Mouse (Mus musculus) heart, adult 11 months (tissue): ENCODE results near the gene Lrrn2.

Experiments used
- DNase-seq: peaks from one replicate; pipeline ENCODE4 v3.0.0; 2022

The Lrrn2 gene

GRCm38 (mm10) chr1:132886626-132887025 lies 6.6 kb downstream of the Lrrn2 start:
- DNase-seq: no peak

GRCm38 (mm10) chr1:132888811-132889210 lies 8.7 kb downstream of the Lrrn2 start:
- no peak for DNase-seq

GRCm38 (mm10) chr1:132890161-132890794 lies 10.2 kb downstream of the Lrrn2 start:
- no peak for DNase-seq

DNA sequence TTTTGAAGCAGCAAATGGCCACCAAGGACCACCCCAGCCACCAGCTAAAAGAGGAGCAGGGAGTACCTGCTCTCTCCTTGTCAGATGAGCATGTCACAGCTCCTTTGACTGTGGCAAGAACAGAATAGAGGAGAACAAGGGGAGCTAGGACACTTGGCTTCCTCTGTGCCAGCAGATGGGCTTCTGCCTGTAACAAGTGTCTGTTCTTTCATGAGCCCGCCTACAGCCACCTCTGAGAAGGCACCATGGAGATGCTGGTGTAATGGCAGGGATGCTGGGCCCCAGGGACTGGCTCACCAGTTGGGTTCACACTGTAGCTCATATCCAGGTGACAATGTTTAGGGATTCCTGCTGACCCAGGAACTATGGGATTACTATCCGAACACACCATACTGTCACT lies 12.0 kb downstream of the Lrrn2 start:
- no peak for DNase-seq

GRCm38 (mm10) chr1:132893311-132894077 lies 13.4 kb downstream of the Lrrn2 start:
- peak; percentile 94 for DNase-seq

GRCm38 (mm10) chr1:132899029-132899428 lies 19.0 kb downstream of the Lrrn2 start:
- no peak for DNase-seq

DNA sequence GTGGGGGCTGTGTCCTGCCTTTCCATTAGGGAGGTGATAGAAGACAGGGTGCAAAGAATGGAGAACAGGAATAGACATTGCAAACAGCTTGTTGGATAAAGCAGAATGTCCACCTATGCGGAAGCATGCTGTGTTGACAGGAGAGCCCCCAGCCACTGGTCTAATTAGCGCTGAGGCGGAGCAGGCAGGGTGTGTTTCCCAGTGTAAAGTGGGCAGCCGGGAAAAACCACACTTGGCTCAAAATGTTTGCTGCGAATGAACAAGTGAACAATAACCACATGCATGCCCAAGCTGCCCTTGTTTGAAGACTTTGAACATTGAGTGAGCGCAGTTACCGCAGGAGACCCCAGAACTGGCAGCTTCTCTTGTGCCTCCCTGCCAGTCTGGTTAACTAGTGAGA lies 19.6 kb downstream of the Lrrn2 start:
- DNase-seq: no peak

GRCm38 (mm10) chr1:132900945-132901344 lies 20.9 kb downstream of the Lrrn2 start:
- DNase-seq: no peak

- no peak for DNase-seq
Measured at GRCm38 (mm10) chr1:132903519-132903918, 23.4 kb downstream of the Lrrn2 start.

DNA sequence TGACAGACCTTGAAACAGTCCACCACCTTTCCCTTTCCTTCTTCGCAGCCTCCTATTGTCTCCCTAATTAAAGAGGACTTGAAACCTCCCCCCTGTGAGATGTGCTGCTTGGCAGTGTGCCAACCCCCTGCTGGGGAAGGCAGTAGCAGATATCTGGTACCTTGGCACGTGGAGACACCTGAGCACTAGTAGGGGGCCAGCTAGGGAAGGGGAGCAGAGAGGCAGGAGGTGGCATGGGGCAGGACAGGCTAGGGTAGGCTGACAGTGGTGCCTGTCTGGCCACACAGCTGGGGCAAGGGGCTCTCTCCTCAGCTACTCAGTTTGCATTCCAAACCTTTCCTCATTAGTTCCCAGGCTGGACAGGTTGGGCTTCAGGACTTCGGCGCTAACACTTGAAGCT lies 29.0 kb downstream of the Lrrn2 start:
- no peak for DNase-seq

GRCm38 (mm10) chr1:132909951-132910350 lies 29.9 kb downstream of the Lrrn2 start:
- no peak for DNase-seq

DNA sequence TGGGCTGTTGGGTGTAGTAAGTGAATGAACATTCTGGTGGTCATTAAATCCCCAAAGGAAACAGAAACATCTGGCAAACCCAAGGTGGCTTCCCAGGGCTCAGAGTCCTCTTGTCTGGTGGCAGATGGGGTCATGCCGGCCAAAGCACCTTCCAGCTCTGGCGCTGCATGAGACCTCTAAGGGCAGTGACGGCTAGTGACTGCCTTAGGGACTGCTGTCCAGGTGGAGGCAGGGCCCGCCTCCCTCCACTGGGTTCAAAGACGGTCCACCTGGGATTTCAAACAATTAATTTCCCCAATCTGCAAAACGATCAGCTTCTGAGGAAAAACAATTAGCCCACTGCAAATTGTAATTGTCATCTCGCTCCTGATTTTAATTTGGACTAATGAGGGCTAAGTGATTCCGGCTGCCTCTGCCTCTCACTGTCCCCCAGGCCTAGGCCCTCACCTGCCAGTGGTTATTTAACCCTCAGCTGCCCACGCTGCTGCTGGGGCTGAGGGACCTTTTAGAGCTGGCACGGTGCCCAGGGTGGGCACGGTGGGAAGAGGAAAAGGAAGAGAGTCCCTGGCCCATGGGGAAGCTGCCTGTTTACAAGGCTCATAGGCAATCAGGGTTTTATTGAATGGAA lies 30.5 kb downstream of the Lrrn2 start:
- no peak for DNase-seq

- no peak for DNase-seq
Measured at GRCm38 (mm10) chr1:132915849-132916493, 35.9 kb downstream of the Lrrn2 start.

GRCm38 (mm10) chr1:132917554-132917953 lies 37.5 kb downstream of the Lrrn2 start:
- DNase-seq: no peak

DNA sequence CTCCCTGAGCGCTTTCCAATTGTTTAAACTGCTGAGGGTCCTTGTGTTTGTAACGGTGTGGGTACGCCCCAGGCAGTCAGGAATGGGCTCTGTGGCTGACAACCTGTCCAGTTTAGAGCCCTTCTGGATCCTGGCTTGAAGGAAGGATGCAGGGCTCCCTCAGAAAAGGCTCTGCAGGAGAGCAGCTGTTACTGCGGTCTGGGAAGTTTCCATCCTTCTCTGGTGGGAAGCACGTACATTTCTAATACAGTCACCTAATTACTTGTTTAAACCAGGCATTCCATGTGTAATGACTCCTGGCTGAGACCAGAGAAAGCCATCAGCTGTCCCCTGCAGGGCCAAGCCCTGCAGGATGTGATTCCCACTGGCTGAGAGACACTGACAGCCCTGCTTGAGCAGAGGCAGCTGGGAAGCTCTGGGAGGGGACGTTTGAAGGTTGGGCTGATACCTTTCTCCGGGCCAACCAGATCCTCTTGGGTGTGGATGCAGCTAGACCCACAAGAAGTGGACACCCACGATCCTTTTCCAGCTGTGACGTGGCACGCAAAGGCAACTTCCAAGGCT lies 38.1 kb downstream of the Lrrn2 start:
- DNase-seq: no peak

DNA sequence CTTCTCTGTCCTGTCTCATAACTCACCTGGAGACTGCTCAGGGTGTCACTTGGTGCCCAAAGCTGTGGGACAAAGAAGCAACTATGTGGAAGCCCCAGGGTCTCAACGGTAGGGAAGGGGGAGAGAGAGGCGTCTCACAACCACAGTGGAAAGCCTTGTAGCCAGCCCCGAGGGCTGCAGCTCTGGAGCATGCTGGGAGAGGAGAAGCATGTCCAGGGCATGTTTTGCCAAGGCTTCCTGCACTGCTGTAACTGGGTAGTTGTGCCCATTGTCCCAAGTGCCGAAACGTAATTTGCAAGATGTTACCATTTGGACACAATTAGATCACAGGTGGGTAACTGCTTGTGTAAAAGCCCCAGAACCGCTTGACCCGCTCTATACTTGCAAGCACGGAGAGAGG lies 39.2 kb downstream of the Lrrn2 start:
- DNase-seq: no peak

DNA sequence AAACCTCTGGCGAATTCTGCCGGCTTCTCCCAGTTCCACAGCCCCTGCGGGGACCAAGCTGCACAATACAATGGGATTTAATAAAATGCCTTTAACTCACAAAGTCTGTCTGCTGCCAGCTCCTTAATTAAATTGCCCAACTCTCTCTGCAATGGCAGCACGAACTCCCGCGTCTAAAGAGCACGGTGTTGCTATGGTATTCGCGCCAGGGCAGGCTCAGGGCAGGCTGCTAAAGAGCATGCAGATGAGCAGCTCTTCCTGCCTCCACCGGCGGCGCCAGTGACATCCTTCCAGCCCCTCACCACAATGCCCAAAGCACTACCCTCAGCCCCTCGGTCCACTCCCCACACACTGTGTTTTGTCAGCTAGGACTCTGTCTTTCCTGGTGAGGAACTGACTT lies 41.0 kb downstream of the Lrrn2 start:
- DNase-seq: no peak

DNA sequence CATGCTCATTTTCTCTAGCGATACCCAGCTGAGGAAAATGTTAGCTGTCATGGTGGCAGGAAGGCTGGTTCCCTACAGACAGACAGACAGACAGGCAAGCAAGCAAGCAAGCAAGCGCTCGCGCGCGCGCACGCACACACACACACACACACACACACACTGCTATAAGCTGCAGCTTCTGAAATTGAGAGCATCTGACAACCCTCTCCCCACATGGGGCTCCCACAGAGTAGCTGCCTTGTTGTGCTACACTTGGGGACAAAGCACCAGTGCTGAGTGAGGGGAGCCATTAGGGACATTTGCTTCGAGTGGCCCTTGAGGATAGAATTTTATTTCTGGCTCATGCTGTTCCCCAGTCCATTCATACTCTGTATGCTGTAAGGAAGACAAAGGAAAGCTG lies 42.2 kb downstream of the Lrrn2 start:
- no peak for DNase-seq

- no peak for DNase-seq
Measured at GRCm38 (mm10) chr1:132925270-132925669, 45.2 kb downstream of the Lrrn2 start.

- DNase-seq: no peak
Measured at GRCm38 (mm10) chr1:132928032-132928906, 48.2 kb downstream of the Lrrn2 start.

GRCm38 (mm10) chr1:132928907-132929250 lies 48.8 kb downstream of the Lrrn2 start:
- no peak for DNase-seq

DNA sequence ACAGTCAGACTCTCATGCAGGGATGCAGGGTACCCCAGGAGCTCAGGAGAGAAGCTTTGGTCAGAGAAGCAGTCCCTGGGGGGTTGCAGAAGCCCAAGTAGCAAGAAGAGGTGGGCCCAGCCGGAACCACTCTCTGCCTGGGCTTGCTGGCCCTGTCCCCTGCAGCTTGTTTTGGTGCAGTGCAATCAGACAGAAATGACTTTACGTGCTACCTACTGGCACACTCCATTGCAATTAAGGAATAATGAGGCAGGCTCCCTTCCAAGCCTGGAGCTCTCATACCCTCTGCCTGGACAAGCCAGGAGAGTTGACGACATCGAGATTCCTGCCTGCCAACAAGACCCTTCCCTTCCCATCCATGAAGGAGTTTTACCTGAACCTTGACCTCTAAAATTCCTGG lies 50.2 kb downstream of the Lrrn2 start:
- no peak for DNase-seq
